Mouse (Mus musculus): ENCODE measurements around the gene Stub1. TPM values are rescaled to one million over a fixed set of nuclear protein-coding genes. Genes with fewer than 3 reads are reported as not detected.
A peak's percentile ranks its signal among the peaks of the same experiment; 100 is the strongest.

Gene Stub1
- total and polyA plus RNA-seq, 2 experiments: 50.4 to 94.4 TPM

- no peak overlapping the region for H3K4me3 ChIP-seq (ENCODE audit: insufficient read depth, low read depth, low read length)
- no peaks in the 10 kb centered on the region for H3K27me3 ChIP-seq (ENCODE audit: control insufficient read depth, insufficient read depth, low read length)
- H3K9ac ChIP-seq (ENCODE audit: low read depth, low read length): peak overlapping the region; percentile 17
- peak; percentile 87 for DNase-seq (ENCODE audit: extremely low read depth, low read depth, low spot score)
- peaks cover 24% of the 10 kb centered on the region for H3K79me2 ChIP-seq (ENCODE audit: control insufficient read depth, insufficient read depth, low read length)
- H3K4me1 ChIP-seq (ENCODE audit: control insufficient read depth, insufficient read depth, low read length): peaks cover 55% of the 10 kb centered on the region
- H3K36me3 ChIP-seq (ENCODE audit: control insufficient read depth, insufficient read depth, low read length): 0 out of 2 replicates have a peak, but pooled peaks cover 2% of the 10 kb centered on the region
- H3K27ac ChIP-seq (replicated peaks; ENCODE audit: insufficient read depth, low read depth, low read length): peak overlapping the region; percentile 73
- no peak for TF ChIP-seq POLR2A (IDR thresholded peaks at IDR 0.05; ENCODE audit: extremely low read depth, insufficient read depth, low read length)
- no peak for TF ChIP-seq CTCF (IDR thresholded peaks at IDR 0.05; ENCODE audit: low read depth, low read length)
- 47% methylated on average over 14 of the region's 14 CpGs for WGBS
Observed at GRCm38 (mm10) chr17:25839455-25840235, 6.4 kb upstream of the Stub1 start.

- 0 out of 2 replicates have a peak, but pooled peaks cover 2% of the 10 kb centered on the region for H3K36me3 ChIP-seq (ENCODE audit: control insufficient read depth, insufficient read depth, low read length)
- no peaks in the 10 kb centered on the region for H3K27me3 ChIP-seq (ENCODE audit: control insufficient read depth, insufficient read depth, low read length)
- peaks cover 59% of the 10 kb centered on the region for H3K4me1 ChIP-seq (ENCODE audit: control insufficient read depth, insufficient read depth, low read length)
- TF ChIP-seq CTCF (IDR thresholded peaks at IDR 0.05; ENCODE audit: low read depth, low read length) (no peak), POLR2A (IDR thresholded peaks at IDR 0.05; ENCODE audit: extremely low read depth, insufficient read depth, low read length) (no peak)
- H3K9ac ChIP-seq (ENCODE audit: low read depth, low read length): peak overlapping the region; percentile 17
- 63% methylated on average over 4 of the region's 4 CpGs for WGBS
- H3K79me2 ChIP-seq (ENCODE audit: control insufficient read depth, insufficient read depth, low read length): peaks cover 23% of the 10 kb centered on the region
- DNase-seq (ENCODE audit: extremely low read depth, low read depth, low spot score): peak; percentile 38
- H3K4me3 ChIP-seq (ENCODE audit: insufficient read depth, low read depth, low read length): no peak overlapping the region
- peak overlapping the region; percentile 66 for H3K27ac ChIP-seq (replicated peaks; ENCODE audit: insufficient read depth, low read depth, low read length)
Observed at GRCm38 (mm10) chr17:25838904-25839303, 5.7 kb upstream of the Stub1 start.

GRCm38 (mm10) chr17:25837533-25837932 lies 4.3 kb upstream of the Stub1 start:
- H3K79me2 ChIP-seq (ENCODE audit: control insufficient read depth, insufficient read depth, low read length): peaks cover 12% of the 10 kb centered on the region
- 0 out of 2 replicates have a peak overlapping the region, but pooled peaks have one; percentile 6 for H3K27ac ChIP-seq (replicated peaks; ENCODE audit: insufficient read depth, low read depth, low read length)
- DNase-seq (ENCODE audit: extremely low read depth, low read depth, low spot score): no peak
- no peak for TF ChIP-seq POLR2A (IDR thresholded peaks at IDR 0.05; ENCODE audit: extremely low read depth, insufficient read depth, low read length)
- no peak for TF ChIP-seq CTCF (IDR thresholded peaks at IDR 0.05; ENCODE audit: low read depth, low read length)
- peaks cover 50% of the 10 kb centered on the region for H3K4me1 ChIP-seq (ENCODE audit: control insufficient read depth, insufficient read depth, low read length)
- H3K27me3 ChIP-seq (ENCODE audit: control insufficient read depth, insufficient read depth, low read length): no peaks in the 10 kb centered on the region
- 64% methylated on average over 3 of the region's 3 CpGs for WGBS
- H3K9ac ChIP-seq (ENCODE audit: low read depth, low read length): no peak overlapping the region
- 0 out of 2 replicates have a peak, but pooled peaks cover 2% of the 10 kb centered on the region for H3K36me3 ChIP-seq (ENCODE audit: control insufficient read depth, insufficient read depth, low read length)
- no peak overlapping the region for H3K4me3 ChIP-seq (ENCODE audit: insufficient read depth, low read depth, low read length)

GRCm38 (mm10) chr17:25837076-25837410 lies 3.8 kb upstream of the Stub1 start, which contains the start of gene Rhbdl1:
Gene Rhbdl1, minus strand, starts transcription at chr17:25837295.
- TF ChIP-seq CTCF (IDR thresholded peaks at IDR 0.05; ENCODE audit: low read depth, low read length) (no peak), POLR2A (IDR thresholded peaks at IDR 0.05; ENCODE audit: extremely low read depth, insufficient read depth, low read length) (0 out of 2 replicates have a peak, but pooled peaks have one; percentile 24)
- Histone ChIP-seq H3K4me1 (ENCODE audit: control insufficient read depth, insufficient read depth, low read length) (peaks cover 50% of the 10 kb centered on the region), H3K27me3 (ENCODE audit: control insufficient read depth, insufficient read depth, low read length) (no peaks in the 10 kb centered on the region), H3K27ac (replicated peaks; ENCODE audit: insufficient read depth, low read depth, low read length) (peak within 1 kb of the TSS; percentile 33), H3K4me3 (ENCODE audit: insufficient read depth, low read depth, low read length) (peak within 1 kb of the TSS; percentile 40; the same call in 1 of the 2 replicates), H3K79me2 (ENCODE audit: control insufficient read depth, insufficient read depth, low read length) (peaks cover 12% of the 10 kb centered on the region), H3K9ac (ENCODE audit: low read depth, low read length) (peak within 1 kb of the TSS; percentile 61), H3K36me3 (ENCODE audit: control insufficient read depth, insufficient read depth, low read length) (0 out of 2 replicates have a peak, but pooled peaks cover 2% of the 10 kb centered on the region)
- peak; percentile 53 for DNase-seq (ENCODE audit: extremely low read depth, low read depth, low spot score)
- 19% methylated on average over 29 of the region's 29 CpGs for WGBS

- H3K27ac ChIP-seq (replicated peaks; ENCODE audit: insufficient read depth, low read depth, low read length): peak overlapping the region; percentile 33
- TF ChIP-seq CTCF (IDR thresholded peaks at IDR 0.05; ENCODE audit: low read depth, low read length): no peak
- no peak for TF ChIP-seq POLR2A (IDR thresholded peaks at IDR 0.05; ENCODE audit: extremely low read depth, insufficient read depth, low read length)
- H3K27me3 ChIP-seq (ENCODE audit: control insufficient read depth, insufficient read depth, low read length): no peaks in the 10 kb centered on the region
- H3K4me3 ChIP-seq (ENCODE audit: insufficient read depth, low read depth, low read length): peak overlapping the region; percentile 40; the same call in 1 of the 2 replicates
- H3K36me3 ChIP-seq (ENCODE audit: control insufficient read depth, insufficient read depth, low read length): no peaks in the 10 kb centered on the region
- peak overlapping the region; percentile 61 for H3K9ac ChIP-seq (ENCODE audit: low read depth, low read length)
- 21% methylated on average over 23 of the region's 23 CpGs for WGBS
- peak; percentile 70 for DNase-seq (ENCODE audit: extremely low read depth, low read depth, low spot score)
- peaks cover 55% of the 10 kb centered on the region for H3K4me1 ChIP-seq (ENCODE audit: control insufficient read depth, insufficient read depth, low read length)
- H3K79me2 ChIP-seq (ENCODE audit: control insufficient read depth, insufficient read depth, low read length): peaks cover 16% of the 10 kb centered on the region
Observed at GRCm38 (mm10) chr17:25836397-25837075, 3.3 kb upstream of the Stub1 start.
